ENCODE assay signal across 8 mouse cellular contexts in the genomic region with DNA sequence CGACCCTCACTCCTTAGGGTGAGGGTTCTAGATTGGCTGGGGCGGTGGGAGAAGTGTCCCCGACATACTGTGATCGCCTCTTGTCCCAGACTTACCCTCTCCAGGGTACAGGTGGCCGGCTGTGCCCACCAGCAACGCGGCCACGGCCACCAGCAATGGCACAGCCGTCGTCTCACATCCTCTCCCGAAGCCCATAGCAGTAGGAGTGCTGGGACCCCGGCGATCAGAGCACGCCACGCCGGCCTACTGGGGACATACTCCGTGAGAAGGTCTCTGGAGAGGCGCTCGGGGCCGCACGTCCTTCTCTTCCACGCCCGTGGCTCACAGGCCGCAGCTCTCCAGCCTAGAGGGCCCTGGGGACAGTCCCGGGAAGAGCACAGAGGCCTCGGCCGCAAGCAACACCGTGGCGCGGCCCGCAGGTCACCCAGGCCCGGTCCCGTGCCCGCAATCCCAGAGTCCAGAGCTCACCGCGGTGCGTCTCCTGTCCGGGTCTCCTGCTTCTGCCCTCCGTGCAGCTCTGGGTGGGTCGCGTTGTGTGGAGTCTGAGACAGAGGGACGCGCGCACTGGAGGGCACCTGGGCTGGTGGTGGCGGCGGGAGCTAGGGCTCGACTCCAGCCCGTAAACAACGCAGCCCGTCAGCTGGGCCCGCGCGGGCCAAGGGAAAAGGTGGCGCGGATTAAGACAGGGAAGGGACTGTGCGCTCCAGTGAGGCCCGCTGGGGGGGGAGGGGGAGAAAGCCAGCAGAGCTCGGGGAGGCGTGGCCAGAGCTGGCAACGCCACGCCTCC. TPM values are rescaled to one million over a fixed set of nuclear protein-coding genes. Genes with fewer than 3 reads are reported as not detected.
DNase-seq lines count a peak whose midpoint lies in the region; ATAC-seq lines count a peak whose summit lies in the region.

Gene Insr (minus strand): TSS at position 684 of the 787 bp plus-strand sequence.

- peaks cover 25% of the 10 kb centered on the region for H3K4me1 ChIP-seq in hindbrain, embryonic 14.5 days (replicated peaks; ENCODE audit: control insufficient read depth, insufficient read depth, low read length)

- peak within 1 kb of the TSS; percentile 79 for H3K4me2 ChIP-seq in hindbrain, embryonic 14.5 days (replicated peaks)

- H3K9me3 ChIP-seq in hindbrain, embryonic 14.5 days (ENCODE audit: control insufficient read depth, low read length) = no peaks in the 10 kb centered on the region

- no peaks in the 10 kb centered on the region for H3K27me3 ChIP-seq in hindbrain, embryonic 14.5 days (ENCODE audit: control insufficient read depth, insufficient read depth, low read length)

- WGBS in hindbrain, embryonic 14.5 days = under 1% methylated on average over 60 of the region's 61 CpGs

- peak; percentile 96 for ATAC-seq in hindbrain, embryonic 14.5 days (ENCODE audit: low FRiP score)

- H3K36me3 ChIP-seq in hindbrain, embryonic 14.5 days (replicated peaks; ENCODE audit: control insufficient read depth, insufficient read depth) = 0 out of 2 replicates have a peak, but pooled peaks cover 6% of the 10 kb centered on the region

- peak within 1 kb of the TSS; percentile 80 for H3K4me3 ChIP-seq in hindbrain, embryonic 14.5 days (replicated peaks; ENCODE audit: low read length)

- H3K9ac ChIP-seq in hindbrain, embryonic 14.5 days = peak within 1 kb of the TSS; percentile 90

- peak; percentile 86 for DNase-seq in WW6 (ENCODE audit: low read depth, low spot score)
- peak; percentile 96 for DNase-seq in cerebellum, postnatal 36 days
- DNase-seq in frontal cortex, postnatal 36 days (ENCODE audit: low spot score in 2 of 2) = peak; percentile 91 to 93
- DNase-seq in hindbrain, embryonic 14.5 days (ENCODE audit: low spot score) = peak; percentile 91
- DNase-seq in layer of hippocampus, postnatal 25 days (ENCODE audit: extremely low spot score in 1 of 2, low spot score in 1 of 2) = peak; percentile 94 to 95
- DNase-seq in lung, postnatal 14 days = peak; percentile 96
- DNase-seq in ovary, postnatal 36 days (ENCODE audit: low spot score) = peak; percentile 94
- peak; percentile 97 for DNase-seq in thymus, postnatal 14 days

- H3K27ac ChIP-seq in hindbrain, embryonic 14.5 days = peak within 1 kb of the TSS; percentile 80

RNA-seq across cellular contexts. Expression of gene Insr, which starts in this region (rescaled TPM):
- polyA plus RNA-seq in hindbrain, embryonic 14.5 days (2014; fragmentation: Nextera tagmentation; extraction: Ambion mirVana) = 49.7 and 54.2 TPM in 2 replicates
- 10 to 100 TPM; 40.9 to 52.6 TPM for total RNA-seq in layer of hippocampus, postnatal 25 days (2021)

Comparison
In these comparisons a context has a peak if more than half of its experiments do, and no peak if none do; other contexts are left out.
1. Peak in every context shown above with its lines: DNase-seq, ATAC-seq, H3K4me3 ChIP-seq and H3K27ac ChIP-seq.